Mouse (Mus musculus): ENCODE data around the gene Sqor. TPM values are rescaled to one million over a fixed set of nuclear protein-coding genes. Genes with fewer than 3 reads are reported as not detected.

The Sqor gene
- polyA plus RNA-seq (2015; fragmentation: Illumina TruSeq; extraction: RNeasy Lipid Tissue Mini Kit (QIAGEN cat#74804); ENCODE audit: insufficient read depth, low read depth, low replicate concordance) = 15.9 TPM

GRCm38 (mm10) chr2:122765071-122765793, at the start of gene Sqor:
Gene Sqor, plus strand, starts transcription at chr2:122765237.

GRCm38 (mm10) chr2:122737894-122738830, 26.9 kb upstream of the Sqor start, which contains the start of gene Bloc1s6:
Gene Bloc1s6, plus strand, starts transcription at chr2:122738503.

Other genes with a start within 250 kb of the Sqor start
- 112 TPM for gene Gatm, start 153.9 kb upstream of the Sqor start, polyA plus RNA-seq (2015; fragmentation: Illumina TruSeq; extraction: RNeasy Lipid Tissue Mini Kit (QIAGEN cat#74804); ENCODE audit: insufficient read depth, low read depth, low replicate concordance)
- gene AA467197, start 128.3 kb upstream of the Sqor start, polyA plus RNA-seq (2015; fragmentation: Illumina TruSeq; extraction: RNeasy Lipid Tissue Mini Kit (QIAGEN cat#74804); ENCODE audit: insufficient read depth, low read depth, low replicate concordance) = not detected
- gene Slc30a4, start 62.6 kb upstream of the Sqor start, polyA plus RNA-seq (2015; fragmentation: Illumina TruSeq; extraction: RNeasy Lipid Tissue Mini Kit (QIAGEN cat#74804); ENCODE audit: insufficient read depth, low read depth, low replicate concordance) = 4.0 TPM
- 6.7 TPM for gene Bloc1s6, start 26.7 kb upstream of the Sqor start, polyA plus RNA-seq (2015; fragmentation: Illumina TruSeq; extraction: RNeasy Lipid Tissue Mini Kit (QIAGEN cat#74804); ENCODE audit: insufficient read depth, low read depth, low replicate concordance)